Mouse (Mus musculus) liver, embryonic 14.5 days (tissue): Measurements from ENCODE around the gene Dnajc19.

Source experiments
- CTCF ChIP-seq: IDR thresholded peaks from 2 replicates; pipeline ENCODE4 v1.5.1; 2016; ENCODE audit warnings: antibody characterized with exemption, low read depth, control low read depth
- EP300 ChIP-seq: IDR thresholded peaks from 2 replicates; pipeline ENCODE4 v1.6.1; 2016; ENCODE audit warnings: antibody characterized with exemption, low read depth

- TF ChIP-seq CTCF (no peak), EP300 (no peak)
Measured at GRCm38 (mm10) chr3:34007611-34008010, 73.5 kb downstream of the Dnajc19 start.
